Mouse (Mus musculus): Measurements from ENCODE around the gene Plekhb2. TPM values are rescaled to one million over a fixed set of nuclear protein-coding genes. Genes with fewer than 3 reads are reported as not detected.

Plekhb2 gene
- polyA plus RNA-seq, 1 experiment, result 77.5 TPM

- TF ChIP-seq CTCF (IDR thresholded peaks at IDR 0.05; ENCODE audit: insufficient read depth, low read length) (no peak), POLR2A (IDR thresholded peaks at IDR 0.05; ENCODE audit: borderline replicate concordance, extremely low read depth, low read depth, low read length) (no peak)
- H3K4me3 ChIP-seq (replicated peaks; ENCODE audit: extremely low read depth, low read depth, low read length), result no peak overlapping the region
- no peaks in the 10 kb centered on the region for H3K4me1 ChIP-seq (ENCODE audit: control insufficient read depth, insufficient read depth, low read length)
- WGBS, result 85% methylated on average over 15 of the region's 15 CpGs
- DNase-seq, result no peak
Measured at GRCm38 (mm10) chr1:34928656-34929055, 78.9 kb downstream of the Plekhb2 start.

Other genes with a start within 250 kb of the Plekhb2 start
- gene Fam168b, start 6.9 kb upstream of the Plekhb2 start, polyA plus RNA-seq (2012; rRNA removed), result 361 and 389 TPM in 2 replicates